Mouse (Mus musculus): Measurements from ENCODE around the gene Nfib. TPM values are rescaled to one million over a fixed set of nuclear protein-coding genes. Genes with fewer than 3 reads are reported as not detected.
A peak's percentile ranks its signal among the peaks of the same experiment; 100 is the strongest.

Gene Nfib
- polyA plus RNA-seq, 1 experiment from 2014 or later: 71.3 TPM

- no peak overlapping the region for H3K9ac ChIP-seq
- ATAC-seq (ENCODE audit: low read depth): no peak
- peaks cover 21% of the 10 kb centered on the region for H3K4me1 ChIP-seq (replicated peaks)
- no peaks in the 10 kb centered on the region for H3K9me3 ChIP-seq
- H3K4me2 ChIP-seq: no peak overlapping the region
- no peaks in the 10 kb centered on the region for H3K27me3 ChIP-seq
- no peaks in the 10 kb centered on the region for H3K36me3 ChIP-seq
- no peak overlapping the region for H3K4me3 ChIP-seq
- H3K27ac ChIP-seq (replicated peaks): no peak overlapping the region
Observed at GRCm38 (mm10) chr4:82380578-82380977, 325.0 kb downstream of the Nfib start.

- ATAC-seq (ENCODE audit: low read depth): no peak
- peaks cover 10% of the 10 kb centered on the region for H3K4me1 ChIP-seq (replicated peaks)
- WGBS: 96% methylated on average over 3 of the region's 3 CpGs
Observed at GRCm38 (mm10) chr4:82378050-82378449, 327.5 kb downstream of the Nfib start.

GRCm38 (mm10) chr4:82377621-82378020, 327.9 kb downstream of the Nfib start:
- no peak overlapping the region for H3K9ac ChIP-seq
- no peak overlapping the region for H3K4me3 ChIP-seq
- H3K4me1 ChIP-seq (replicated peaks): peaks cover 10% of the 10 kb centered on the region
- H3K4me2 ChIP-seq: no peak overlapping the region
- no peaks in the 10 kb centered on the region for H3K27me3 ChIP-seq
- 96% methylated on average over 3 of the region's 3 CpGs for WGBS
- H3K9me3 ChIP-seq: no peaks in the 10 kb centered on the region
- no peak for ATAC-seq (ENCODE audit: low read depth)
- H3K36me3 ChIP-seq: no peaks in the 10 kb centered on the region
- H3K27ac ChIP-seq (replicated peaks): no peak overlapping the region

More at GRCm38 (mm10) chr4:82378050-82378449, 327.5 kb downstream of the Nfib start:
- H3K9me3 ChIP-seq: no peaks in the 10 kb centered on the region
- no peak overlapping the region for H3K9ac ChIP-seq
- H3K36me3 ChIP-seq: no peaks in the 10 kb centered on the region
- H3K27ac ChIP-seq (replicated peaks): no peak overlapping the region
- no peak overlapping the region for H3K4me3 ChIP-seq
- H3K4me2 ChIP-seq: no peak overlapping the region
- H3K27me3 ChIP-seq: no peaks in the 10 kb centered on the region

- Histone ChIP-seq H3K27me3 (no peaks in the 10 kb centered on the region), H3K36me3 (no peaks in the 10 kb centered on the region), H3K4me1 (replicated peaks) (peaks cover 10% of the 10 kb centered on the region), H3K4me2 (no peak overlapping the region), H3K4me3 (no peak overlapping the region), H3K9me3 (no peaks in the 10 kb centered on the region), H3K27ac (replicated peaks) (no peak overlapping the region), H3K9ac (no peak overlapping the region)
- whole genome bisulfite sequencing: 69% methylated on average over 5 of the region's 5 CpGs
- no peak for ATAC-seq (ENCODE audit: low read depth)
Observed at GRCm38 (mm10) chr4:82374560-82374959, 331.0 kb downstream of the Nfib start.

- Histone ChIP-seq H3K4me1 (replicated peaks) (peaks cover 10% of the 10 kb centered on the region), H3K36me3 (no peaks in the 10 kb centered on the region), H3K9me3 (no peaks in the 10 kb centered on the region), H3K4me2 (no peak overlapping the region), H3K27me3 (no peaks in the 10 kb centered on the region), H3K27ac (replicated peaks) (no peak overlapping the region), H3K4me3 (no peak overlapping the region), H3K9ac (no peak overlapping the region)
- WGBS: 94% methylated on average over 4 of the region's 4 CpGs
- no peak for ATAC-seq (ENCODE audit: low read depth)
Observed at GRCm38 (mm10) chr4:82372217-82372616, 333.3 kb downstream of the Nfib start.

DNA sequence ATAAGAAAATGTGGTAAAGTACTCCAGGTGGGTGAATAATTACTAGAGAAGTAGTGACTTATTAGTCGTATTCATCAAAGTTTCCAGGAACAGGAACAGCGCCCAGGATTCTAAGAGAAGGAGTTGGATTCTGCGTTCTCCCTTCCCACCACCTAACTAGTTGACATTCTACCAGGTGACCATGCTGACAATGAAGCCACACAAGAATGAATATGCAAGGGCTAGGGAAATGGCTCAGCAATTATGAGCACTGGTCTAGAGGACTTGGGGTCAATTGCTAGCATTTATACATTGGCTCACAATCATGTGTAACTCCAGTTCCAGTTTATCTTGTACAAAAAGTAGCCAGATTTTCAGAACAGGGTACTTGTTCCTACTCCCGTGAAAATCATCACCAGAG, 334.1 kb downstream of the Nfib start:
- Histone ChIP-seq H3K27ac (replicated peaks) (no peak overlapping the region), H3K4me1 (replicated peaks) (peaks cover 10% of the 10 kb centered on the region), H3K36me3 (no peaks in the 10 kb centered on the region), H3K9me3 (no peaks in the 10 kb centered on the region), H3K4me2 (no peak overlapping the region), H3K9ac (no peak overlapping the region), H3K4me3 (no peak overlapping the region), H3K27me3 (no peaks in the 10 kb centered on the region)
- 94% methylated on average over 4 of the region's 4 CpGs for WGBS
- no peak for ATAC-seq (ENCODE audit: low read depth)

GRCm38 (mm10) chr4:82369011-82369776, 336.4 kb downstream of the Nfib start:
- Histone ChIP-seq H3K9ac (no peak overlapping the region), H3K27ac (replicated peaks) (no peak overlapping the region), H3K4me2 (no peak overlapping the region), H3K27me3 (no peaks in the 10 kb centered on the region), H3K9me3 (no peaks in the 10 kb centered on the region), H3K36me3 (no peaks in the 10 kb centered on the region), H3K4me1 (replicated peaks) (peaks cover 4% of the 10 kb centered on the region; the same call in 1 of the 2 replicates), H3K4me3 (no peak overlapping the region)
- 91% methylated on average over 6 of the region's 6 CpGs for WGBS
- no peak for ATAC-seq (ENCODE audit: low read depth)

- WGBS: 74% methylated on average over 9 of the region's 9 CpGs
- ATAC-seq (ENCODE audit: low read depth): no peak
- H3K9me3 ChIP-seq: no peaks in the 10 kb centered on the region
Observed at GRCm38 (mm10) chr4:82368091-82368775, 337.3 kb downstream of the Nfib start.

GRCm38 (mm10) chr4:82364696-82365385, 340.7 kb downstream of the Nfib start:
- no peak overlapping the region for H3K27ac ChIP-seq (replicated peaks)
- no peaks in the 10 kb centered on the region for H3K9me3 ChIP-seq
- peaks cover 31% of the 10 kb centered on the region for H3K4me1 ChIP-seq (replicated peaks)
- H3K27me3 ChIP-seq: no peaks in the 10 kb centered on the region
- H3K9ac ChIP-seq: no peak overlapping the region
- H3K36me3 ChIP-seq: no peaks in the 10 kb centered on the region
- no peak overlapping the region for H3K4me2 ChIP-seq
- H3K4me3 ChIP-seq: no peak overlapping the region
- WGBS: 86% methylated on average over 4 of the region's 4 CpGs
- no peak for ATAC-seq (ENCODE audit: low read depth)

More at GRCm38 (mm10) chr4:82368091-82368775, 337.3 kb downstream of the Nfib start:
- Histone ChIP-seq H3K27me3 (no peaks in the 10 kb centered on the region), H3K4me2 (no peak overlapping the region), H3K9ac (no peak overlapping the region), H3K4me1 (replicated peaks) (peaks cover 11% of the 10 kb centered on the region), H3K36me3 (no peaks in the 10 kb centered on the region), H3K27ac (replicated peaks) (no peak overlapping the region), H3K4me3 (no peak overlapping the region)

GRCm38 (mm10) chr4:82363951-82364350, 341.6 kb downstream of the Nfib start:
- ATAC-seq (ENCODE audit: low read depth): no peak

DNA sequence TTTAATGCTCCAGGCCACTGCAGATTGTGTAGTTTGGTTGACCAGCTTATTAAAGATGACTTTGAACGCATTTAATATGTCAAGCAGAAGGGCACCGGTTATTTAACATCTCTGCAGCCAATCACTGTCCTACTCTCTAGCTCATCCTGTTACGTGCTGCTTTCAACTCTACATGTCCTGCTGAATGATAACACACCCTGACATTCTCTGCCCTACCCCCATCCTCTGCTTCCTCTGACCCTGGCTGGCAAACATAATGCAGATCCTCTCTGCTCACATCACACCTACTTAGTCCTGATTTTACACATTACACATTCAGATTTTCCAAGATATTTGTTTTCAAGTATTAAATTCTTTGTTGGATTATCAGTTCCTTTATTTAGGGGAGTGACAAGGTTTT, 343.3 kb downstream of the Nfib start:
- no peak for ATAC-seq (ENCODE audit: low read depth)
- no peaks in the 10 kb centered on the region for H3K27me3 ChIP-seq
- WGBS: 67% methylated on average over 3 of the region's 3 CpGs
- H3K4me1 ChIP-seq (replicated peaks): peaks cover 32% of the 10 kb centered on the region
- H3K4me3 ChIP-seq: no peak overlapping the region
- 0 out of 2 replicates have a peak, but pooled peaks cover 10% of the 10 kb centered on the region for H3K36me3 ChIP-seq
- no peak overlapping the region for H3K27ac ChIP-seq (replicated peaks)
- H3K9me3 ChIP-seq: no peaks in the 10 kb centered on the region
- H3K4me2 ChIP-seq: no peak overlapping the region
- H3K9ac ChIP-seq: no peak overlapping the region

More at GRCm38 (mm10) chr4:82363951-82364350, 341.6 kb downstream of the Nfib start:
- WGBS: 58% methylated on average over 6 of the region's 6 CpGs
- Histone ChIP-seq H3K9me3 (no peaks in the 10 kb centered on the region), H3K4me3 (no peak overlapping the region), H3K27ac (replicated peaks) (peak overlapping the region; percentile 38; the same call in 1 of the 2 replicates), H3K9ac (no peak overlapping the region), H3K36me3 (0 out of 2 replicates have a peak, but pooled peaks cover 3% of the 10 kb centered on the region), H3K27me3 (no peaks in the 10 kb centered on the region), H3K4me1 (replicated peaks) (peaks cover 32% of the 10 kb centered on the region), H3K4me2 (no peak overlapping the region)

DNA sequence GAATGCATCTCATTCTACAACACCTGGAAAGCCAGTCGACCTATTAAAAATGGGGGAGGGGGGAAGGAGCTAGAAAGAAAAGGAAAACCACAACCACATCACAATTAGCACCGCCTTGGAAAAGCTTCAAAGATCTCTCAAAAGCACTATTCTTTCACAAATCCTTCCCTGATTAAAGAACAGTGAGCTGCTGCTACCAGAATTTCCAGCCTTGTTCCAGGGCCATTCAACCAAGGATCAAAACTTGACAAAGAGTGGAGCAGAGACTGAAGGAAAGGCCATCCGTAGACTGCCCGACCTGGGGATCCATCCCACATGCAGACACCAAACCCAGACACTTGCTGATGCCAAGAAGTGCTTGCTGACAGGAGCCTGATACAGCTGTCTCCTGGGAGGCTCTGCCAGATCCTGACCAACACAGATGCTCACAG, 345.5 kb downstream of the Nfib start:
- H3K4me1 ChIP-seq (replicated peaks): peaks cover 32% of the 10 kb centered on the region
- 0 out of 2 replicates have a peak, but pooled peaks cover 10% of the 10 kb centered on the region for H3K36me3 ChIP-seq
- 77% methylated on average over 4 of the region's 4 CpGs for WGBS
- no peak overlapping the region for H3K9ac ChIP-seq
- H3K27ac ChIP-seq (replicated peaks): peak overlapping the region; percentile 33; the same call in 1 of the 2 replicates
- H3K4me2 ChIP-seq: no peak overlapping the region
- H3K27me3 ChIP-seq: no peaks in the 10 kb centered on the region
- no peaks in the 10 kb centered on the region for H3K9me3 ChIP-seq
- no peak overlapping the region for H3K4me3 ChIP-seq
- no peak for ATAC-seq (ENCODE audit: low read depth)

Measured in neural tube, embryonic 13.5 days (tissue).